Comparison of ENCODE assay signal across 7 mouse cellular contexts in genomic region chr10:50592355-50593293, GRCm38 (mm10). TPM values are rescaled to one million over a fixed set of nuclear protein-coding genes. Genes with fewer than 3 reads are reported as not detected.
DNase-seq lines count a peak whose midpoint lies in the region; ATAC-seq lines count a peak whose summit lies in the region.

Gene Ascc3, plus strand, starts transcription at chr10:50592669.

- H3K27ac ChIP-seq in intestine, embryonic 15.5 days = peak within 1 kb of the TSS; percentile 88
- peak within 1 kb of the TSS; percentile 93 for H3K27ac ChIP-seq in midbrain, embryonic 10.5 days (replicated peaks)

- peak within 1 kb of the TSS; percentile 68 for H3K9ac ChIP-seq in intestine, embryonic 15.5 days

- no peaks in the 10 kb centered on the region for H3K4me1 ChIP-seq in intestine, embryonic 15.5 days (replicated peaks)
- H3K4me1 ChIP-seq in midbrain, embryonic 10.5 days = peaks cover 4% of the 10 kb centered on the region; the same call in 1 of the 2 replicates

- under 1% methylated on average over 78 of the region's 79 CpGs for WGBS in intestine, embryonic 15.5 days
- whole genome bisulfite sequencing in midbrain, embryonic 10.5 days = under 1% methylated on average over 78 of the region's 79 CpGs

- H3K4me2 ChIP-seq in intestine, embryonic 15.5 days (replicated peaks) = peak within 1 kb of the TSS; percentile 55

- H3K36me3 ChIP-seq in intestine, embryonic 15.5 days = no peaks in the 10 kb centered on the region
- no peaks in the 10 kb centered on the region for H3K36me3 ChIP-seq in midbrain, embryonic 10.5 days

- H3K27me3 ChIP-seq in intestine, embryonic 15.5 days (replicated peaks) = no peaks in the 10 kb centered on the region
- no peaks in the 10 kb centered on the region for H3K27me3 ChIP-seq in midbrain, embryonic 10.5 days (ENCODE audit: low read depth, poor library complexity, severe bottlenecking)

- intact Hi-C loops in gastrocnemius, postnatal 36 days (cut with DNase I) = no loop called here
- intact Hi-C loops in left cerebral cortex, postnatal 25 days (cut with DNase I) = loop anchor here (5.0 kb wide), 1 partner anchor 300 kb away; the partner anchor contains the start of gene Sim1

- peak within 1 kb of the TSS; percentile 92 for H3K4me3 ChIP-seq in intestine, embryonic 15.5 days (replicated peaks)
- peak within 1 kb of the TSS; percentile 86 for H3K4me3 ChIP-seq in midbrain, embryonic 10.5 days

- H3K9me3 ChIP-seq in intestine, embryonic 15.5 days = no peaks in the 10 kb centered on the region
- no peaks in the 10 kb centered on the region for H3K9me3 ChIP-seq in midbrain, embryonic 10.5 days (replicated peaks)

- DNase-seq in adrenal gland, adult 18-20 months (ENCODE audit: low spot score in 2 of 2) = peak; percentile 95 to 96
- DNase-seq in embryo, embryonic 11 days = peak; percentile 95
- peak; percentile 84 to 95 for DNase-seq in gastrocnemius, postnatal 36 days
- DNase-seq in left cerebral cortex, postnatal 25 days (ENCODE audit: low spot score in 2 of 2) = peak; percentile 92 to 95
- DNase-seq in midbrain, embryonic 10.5 days (ENCODE audit: low spot score) = peak; percentile 92
- peak; percentile 89 for DNase-seq in right cerebral cortex, postnatal 4 days

- ATAC-seq in intestine, embryonic 15.5 days = peak; percentile 100

RNA-seq across cellular contexts. Expression of gene Ascc3, which starts in this region (rescaled TPM):
- total RNA-seq in adrenal gland, adult 18-20 months (2021) = 10 to 100 TPM; 27.2 to 33.5 TPM
- total RNA-seq in gastrocnemius, postnatal 36 days (2021) = 10 to 100 TPM; 10.2 to 12.3 TPM
- 20.2 and 23.1 TPM in 2 replicates for polyA plus RNA-seq in intestine, embryonic 15.5 days (2015; fragmentation: Nextera tagmentation; extraction: Ambion mirVana)
- 10 to 100 TPM; 28.5 to 29.1 TPM for total RNA-seq in left cerebral cortex, postnatal 25 days (2021)
- polyA plus RNA-seq in midbrain, embryonic 10.5 days (2016; fragmentation: Nextera tagmentation; extraction: Ambion mirVana) = 15.0 and 17.8 TPM in 2 replicates

Comparison
In these comparisons a context has a peak if more than half of its experiments do, and no peak if none do; other contexts are left out.
1. Peak in every context shown above with its lines: DNase-seq, ATAC-seq, H3K4me3 ChIP-seq and H3K27ac ChIP-seq.